Mouse (Mus musculus): ENCODE measurements around the gene Nmd3. TPM values are rescaled to one million over a fixed set of nuclear protein-coding genes. Genes with fewer than 3 reads are reported as not detected.

Gene Nmd3
- polyA plus RNA-seq (2014; fragmentation: Nextera tagmentation; extraction: Ambion mirVana): 143 and 147 TPM in 2 replicates

GRCm38 (mm10) chr3:69721814-69722186, at the start of gene Nmd3:
TSS of gene Nmd3 (plus strand) at chr3:69721985.
- H3K4me3 ChIP-seq (ENCODE audit: low read depth, low read length): peak within 1 kb of the TSS; percentile 85
- peak within 1 kb of the TSS; percentile 86 for H3K4me2 ChIP-seq (replicated peaks; ENCODE audit: low read depth, low read length)
- peaks cover 14% of the 10 kb centered on the region for H3K4me1 ChIP-seq (ENCODE audit: control insufficient read depth, insufficient read depth, low read length)
- H3K27ac ChIP-seq (ENCODE audit: low read length): peak within 1 kb of the TSS; percentile 88
- WGBS: 0% methylated on average over 33 of the region's 33 CpGs
- no peaks in the 10 kb centered on the region for H3K27me3 ChIP-seq (ENCODE audit: control insufficient read depth, insufficient read depth, low read length)
- peak; percentile 95 for ATAC-seq (ENCODE audit: insufficient number of reproducible peaks, insufficient read depth, low FRiP score, low read depth)
- peak within 1 kb of the TSS; percentile 93 for H3K9ac ChIP-seq (replicated peaks; ENCODE audit: low read depth, low read length)
- no peaks in the 10 kb centered on the region; the same call in 1 of the 2 replicates for H3K36me3 ChIP-seq (ENCODE audit: control insufficient read depth, insufficient read depth, low read length)
- no peaks in the 10 kb centered on the region for H3K9me3 ChIP-seq (ENCODE audit: control insufficient read depth, low read depth, low read length)

- no peak overlapping the region for H3K27ac ChIP-seq (ENCODE audit: low read length)
- no peak for ATAC-seq (ENCODE audit: insufficient number of reproducible peaks, insufficient read depth, low FRiP score, low read depth)
- 96% methylated on average over 10 of the region's 10 CpGs for WGBS
- no peaks in the 10 kb centered on the region for H3K36me3 ChIP-seq (ENCODE audit: control insufficient read depth, insufficient read depth, low read length)
- H3K9ac ChIP-seq (replicated peaks; ENCODE audit: low read depth, low read length): no peak overlapping the region
- no peaks in the 10 kb centered on the region for H3K4me1 ChIP-seq (ENCODE audit: control insufficient read depth, insufficient read depth, low read length)
- no peak overlapping the region for H3K4me3 ChIP-seq (ENCODE audit: low read depth, low read length)
- H3K9me3 ChIP-seq (ENCODE audit: control insufficient read depth, low read depth, low read length): no peaks in the 10 kb centered on the region
- no peak overlapping the region for H3K4me2 ChIP-seq (replicated peaks; ENCODE audit: low read depth, low read length)
- H3K27me3 ChIP-seq (ENCODE audit: control insufficient read depth, insufficient read depth, low read length): no peaks in the 10 kb centered on the region
Measured at GRCm38 (mm10) chr3:69673351-69673750, 48.4 kb upstream of the Nmd3 start.

GRCm38 (mm10) chr3:69674206-69674605, 47.6 kb upstream of the Nmd3 start:
- no peak overlapping the region for H3K9ac ChIP-seq (replicated peaks; ENCODE audit: low read depth, low read length)
- 61% methylated on average over 3 of the region's 3 CpGs for WGBS
- H3K27ac ChIP-seq (ENCODE audit: low read length): no peak overlapping the region
- no peak for ATAC-seq (ENCODE audit: insufficient number of reproducible peaks, insufficient read depth, low FRiP score, low read depth)
- no peaks in the 10 kb centered on the region for H3K36me3 ChIP-seq (ENCODE audit: control insufficient read depth, insufficient read depth, low read length)
- H3K27me3 ChIP-seq (ENCODE audit: control insufficient read depth, insufficient read depth, low read length): no peaks in the 10 kb centered on the region
- no peak overlapping the region for H3K4me3 ChIP-seq (ENCODE audit: low read depth, low read length)
- H3K4me1 ChIP-seq (ENCODE audit: control insufficient read depth, insufficient read depth, low read length): no peaks in the 10 kb centered on the region
- no peaks in the 10 kb centered on the region for H3K9me3 ChIP-seq (ENCODE audit: control insufficient read depth, low read depth, low read length)
- H3K4me2 ChIP-seq (replicated peaks; ENCODE audit: low read depth, low read length): no peak overlapping the region

- Histone ChIP-seq H3K4me2 (replicated peaks; ENCODE audit: low read depth, low read length) (no peak overlapping the region), H3K36me3 (ENCODE audit: control insufficient read depth, insufficient read depth, low read length) (no peaks in the 10 kb centered on the region), H3K9me3 (ENCODE audit: control insufficient read depth, low read depth, low read length) (no peaks in the 10 kb centered on the region), H3K4me1 (ENCODE audit: control insufficient read depth, insufficient read depth, low read length) (no peaks in the 10 kb centered on the region), H3K9ac (replicated peaks; ENCODE audit: low read depth, low read length) (no peak overlapping the region), H3K27ac (ENCODE audit: low read length) (no peak overlapping the region), H3K27me3 (ENCODE audit: control insufficient read depth, insufficient read depth, low read length) (no peaks in the 10 kb centered on the region), H3K4me3 (ENCODE audit: low read depth, low read length) (no peak overlapping the region)
- ATAC-seq (ENCODE audit: insufficient number of reproducible peaks, insufficient read depth, low FRiP score, low read depth): no peak
- WGBS: 63% methylated on average over 1 of the region's 1 CpGs
Measured at GRCm38 (mm10) chr3:69689791-69690190, 32.0 kb upstream of the Nmd3 start.

DNA sequence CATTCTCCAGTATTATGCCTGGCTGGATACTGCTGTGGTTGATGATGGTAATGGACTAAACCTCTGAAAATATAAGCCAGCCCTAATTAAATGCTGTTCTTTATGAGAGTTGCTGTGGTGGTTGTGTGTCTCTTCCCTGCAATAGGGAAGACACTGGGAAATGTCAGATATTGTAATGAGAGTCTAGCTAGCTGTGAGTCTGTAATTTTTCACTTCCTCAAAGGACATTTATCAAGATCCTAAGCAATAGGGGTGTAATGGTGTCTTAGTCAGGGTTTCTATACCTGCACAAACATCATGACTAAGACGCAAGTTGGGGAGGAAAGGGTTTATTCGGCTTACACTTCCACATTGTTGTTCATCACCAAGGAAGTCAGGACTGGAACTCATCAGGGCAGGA, 30.8 kb upstream of the Nmd3 start:
- H3K9me3 ChIP-seq (ENCODE audit: control insufficient read depth, low read depth, low read length): no peaks in the 10 kb centered on the region
- H3K9ac ChIP-seq (replicated peaks; ENCODE audit: low read depth, low read length): no peak overlapping the region
- no peaks in the 10 kb centered on the region for H3K36me3 ChIP-seq (ENCODE audit: control insufficient read depth, insufficient read depth, low read length)
- WGBS: 100% methylated on average over 2 of the region's 2 CpGs
- H3K27ac ChIP-seq (ENCODE audit: low read length): no peak overlapping the region
- H3K4me3 ChIP-seq (ENCODE audit: low read depth, low read length): no peak overlapping the region
- no peak overlapping the region for H3K4me2 ChIP-seq (replicated peaks; ENCODE audit: low read depth, low read length)
- no peak for ATAC-seq (ENCODE audit: insufficient number of reproducible peaks, insufficient read depth, low FRiP score, low read depth)
- no peaks in the 10 kb centered on the region for H3K27me3 ChIP-seq (ENCODE audit: control insufficient read depth, insufficient read depth, low read length)
- H3K4me1 ChIP-seq (ENCODE audit: control insufficient read depth, insufficient read depth, low read length): no peaks in the 10 kb centered on the region

GRCm38 (mm10) chr3:69699851-69700500, 21.8 kb upstream of the Nmd3 start:
- Histone ChIP-seq H3K4me1 (ENCODE audit: control insufficient read depth, insufficient read depth, low read length) (no peaks in the 10 kb centered on the region), H3K27ac (ENCODE audit: low read length) (no peak overlapping the region), H3K4me3 (ENCODE audit: low read depth, low read length) (no peak overlapping the region), H3K36me3 (ENCODE audit: control insufficient read depth, insufficient read depth, low read length) (no peaks in the 10 kb centered on the region), H3K4me2 (replicated peaks; ENCODE audit: low read depth, low read length) (no peak overlapping the region), H3K27me3 (ENCODE audit: control insufficient read depth, insufficient read depth, low read length) (no peaks in the 10 kb centered on the region), H3K9me3 (ENCODE audit: control insufficient read depth, low read depth, low read length) (no peaks in the 10 kb centered on the region), H3K9ac (replicated peaks; ENCODE audit: low read depth, low read length) (no peak overlapping the region)
- ATAC-seq (ENCODE audit: insufficient number of reproducible peaks, insufficient read depth, low FRiP score, low read depth): no peak
- 46% methylated on average over 6 of the region's 6 CpGs for WGBS

DNA sequence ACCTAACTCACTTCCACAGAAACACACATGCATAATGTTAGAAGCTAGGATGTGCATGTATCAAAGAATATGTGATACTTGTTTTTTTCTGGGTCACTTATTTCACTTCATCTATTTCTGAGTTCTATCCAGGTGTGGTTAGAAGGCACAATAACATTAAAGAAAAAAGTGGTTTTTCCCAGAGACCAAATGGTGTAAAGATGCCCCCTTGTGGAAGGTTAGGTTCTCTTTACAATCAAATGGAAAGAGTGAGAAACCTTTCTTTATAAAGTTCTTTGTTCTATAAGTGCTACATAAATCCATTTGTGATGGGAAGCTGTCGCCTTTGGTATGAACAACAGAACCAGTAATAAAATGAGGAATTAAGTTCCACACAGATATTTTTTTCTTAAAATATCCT, 19.9 kb upstream of the Nmd3 start:
- H3K9ac ChIP-seq (replicated peaks; ENCODE audit: low read depth, low read length): no peak overlapping the region
- no peaks in the 10 kb centered on the region for H3K9me3 ChIP-seq (ENCODE audit: control insufficient read depth, low read depth, low read length)
- H3K27me3 ChIP-seq (ENCODE audit: control insufficient read depth, insufficient read depth, low read length): no peaks in the 10 kb centered on the region
- H3K27ac ChIP-seq (ENCODE audit: low read length): no peak overlapping the region
- 29% methylated on average over 1 of the region's 1 CpGs for WGBS
- ATAC-seq (ENCODE audit: insufficient number of reproducible peaks, insufficient read depth, low FRiP score, low read depth): no peak
- no peaks in the 10 kb centered on the region for H3K4me1 ChIP-seq (ENCODE audit: control insufficient read depth, insufficient read depth, low read length)
- no peaks in the 10 kb centered on the region for H3K36me3 ChIP-seq (ENCODE audit: control insufficient read depth, insufficient read depth, low read length)
- no peak overlapping the region for H3K4me2 ChIP-seq (replicated peaks; ENCODE audit: low read depth, low read length)
- no peak overlapping the region for H3K4me3 ChIP-seq (ENCODE audit: low read depth, low read length)

- Histone ChIP-seq H3K27ac (ENCODE audit: low read length) (no peak overlapping the region), H3K36me3 (ENCODE audit: control insufficient read depth, insufficient read depth, low read length) (no peaks in the 10 kb centered on the region), H3K4me1 (ENCODE audit: control insufficient read depth, insufficient read depth, low read length) (no peaks in the 10 kb centered on the region), H3K9ac (replicated peaks; ENCODE audit: low read depth, low read length) (no peak overlapping the region), H3K27me3 (ENCODE audit: control insufficient read depth, insufficient read depth, low read length) (no peaks in the 10 kb centered on the region), H3K4me3 (ENCODE audit: low read depth, low read length) (no peak overlapping the region), H3K9me3 (ENCODE audit: control insufficient read depth, low read depth, low read length) (no peaks in the 10 kb centered on the region), H3K4me2 (replicated peaks; ENCODE audit: low read depth, low read length) (no peak overlapping the region)
- no peak for ATAC-seq (ENCODE audit: insufficient number of reproducible peaks, insufficient read depth, low FRiP score, low read depth)
Measured at GRCm38 (mm10) chr3:69702421-69702820, 19.4 kb upstream of the Nmd3 start.

Data from stomach, embryonic 14.5 days (tissue).